Mouse (Mus musculus) lung, adult 2 months (tissue): ENCODE results near the gene Gid8.

ENCODE experiments used
- CTCF ChIP-seq: fragments of 200-500 bp; IDR thresholded peaks from 2 replicates; pipeline ENCODE4 v1.5.1; 2011; ENCODE audit warnings: mild to moderate bottlenecking, low read length, control low read depth; ENCODE audit not compliant: insufficient read depth
- POLR2A ChIP-seq: fragments of 200-500 bp; IDR thresholded peaks from 2 replicates; pipeline ENCODE4 v1.6.1; 2011; ENCODE audit warnings: low read depth, mild to moderate bottlenecking, control low read depth, low read length, borderline replicate concordance; ENCODE audit errors: extremely low read depth

- TF ChIP-seq CTCF (no peak), POLR2A (no peak)
These were observed 13.9 kb downstream of the Gid8 start for GRCm38 (mm10) chr2:180723865-180724264.
